Mouse (Mus musculus): ENCODE measurements around the gene Samd14. TPM values are rescaled to one million over a fixed set of nuclear protein-coding genes. Genes with fewer than 3 reads are reported as not detected.
A peak's percentile ranks its signal among the peaks of the same experiment; 100 is the strongest.
"Not testable (repeated sequence)": the region's sequence is repeated elsewhere in the genome, so short reads cannot be mapped to it uniquely, and the experiment has no call there.

The Samd14 gene
- 14.4 TPM for polyA plus RNA-seq (2012; fragmentation: generic; extraction: Trizol)

- TF ChIP-seq POLR2AphosphoS2 (IDR thresholded peaks at IDR 0.05; ENCODE audit: insufficient read length, low read depth) (peak; percentile 67), POLR2A (IDR thresholded peaks at IDR 0.05; ENCODE audit: insufficient read length, low read depth) (peak; percentile 54), SRF (IDR thresholded peaks at IDR 0.05; ENCODE audit: control insufficient read depth, insufficient read length, low read depth) (no peak), CEBPB (IDR thresholded peaks at IDR 0.05; ENCODE audit: insufficient read depth, poor library complexity, severe bottlenecking) (no peak)
- Histone ChIP-seq H3K27me3 (ENCODE audit: control insufficient read depth, insufficient read depth, insufficient read length) (no peaks in the 10 kb centered on the region), H3K4me2 (ENCODE audit: low read depth) (peak within 1 kb of the TSS; percentile 97), H3ac (ENCODE audit: control insufficient read depth, insufficient read length) (peak within 1 kb of the TSS; percentile 40), H3K4me3 (peak within 1 kb of the TSS; percentile 58), H3K79me2 (ENCODE audit: control insufficient read depth, insufficient read depth) (no peaks in the 10 kb centered on the region), H3K36me3 (ENCODE audit: control insufficient read depth, insufficient read depth) (no peaks in the 10 kb centered on the region)
Observed at GRCm38 (mm10) chr11:95009629-95010014, at the start of gene Samd14. Samd14 (plus strand) TSS chr11:95009879.

- Histone ChIP-seq H3K27me3 (ENCODE audit: control insufficient read depth, insufficient read depth, insufficient read length) (no peaks in the 10 kb centered on the region), H3K4me2 (ENCODE audit: low read depth) (no peak overlapping the region), H3K36me3 (ENCODE audit: control insufficient read depth, insufficient read depth) (no peaks in the 10 kb centered on the region), H3K79me2 (ENCODE audit: control insufficient read depth, insufficient read depth) (no peaks in the 10 kb centered on the region), H3K4me3 (no peak overlapping the region), H3ac (ENCODE audit: control insufficient read depth, insufficient read length) (no peak overlapping the region)
- TF ChIP-seq REST (IDR thresholded peaks at IDR 0.05; ENCODE audit: insufficient read depth, insufficient read length) (no peak), E2F4 (IDR thresholded peaks at IDR 0.05; ENCODE audit: insufficient read depth) (no peak), POLR2AphosphoS2 (IDR thresholded peaks at IDR 0.05; ENCODE audit: insufficient read length, low read depth) (no peak), MYOD1 (IDR thresholded peaks at IDR 0.05; ENCODE audit: control insufficient read depth in 1 of 3, insufficient read length in 2 of 3, low read depth in 2 of 3) (no peak), TCF12 (IDR thresholded peaks at IDR 0.05; ENCODE audit: insufficient read depth, poor library complexity, severe bottlenecking) (no peak), TCF3 (IDR thresholded peaks at IDR 0.05; ENCODE audit: insufficient read length, low read depth) (no peak), MAX (IDR thresholded peaks at IDR 0.05; ENCODE audit: low read depth) (no peak), USF1 (IDR thresholded peaks at IDR 0.05; ENCODE audit: low read depth) (no peak), MYOG (IDR thresholded peaks at IDR 0.05; ENCODE audit: control insufficient read depth in 1 of 3, insufficient read depth in 1 of 3, insufficient read length in 2 of 3, low read depth in 2 of 3) (no peak), SRF (IDR thresholded peaks at IDR 0.05; ENCODE audit: control insufficient read depth, insufficient read length, low read depth) (no peak), CEBPB (IDR thresholded peaks at IDR 0.05; ENCODE audit: insufficient read depth, poor library complexity, severe bottlenecking) (no peak)
Observed at GRCm38 (mm10) chr11:94962534-94963101, 47.1 kb upstream of the Samd14 start.

- no peak within 1 kb of the TSS for H3ac ChIP-seq (ENCODE audit: control insufficient read depth, insufficient read length)
- TF ChIP-seq E2F4 (IDR thresholded peaks at IDR 0.05; ENCODE audit: insufficient read depth) = no peak
- no peak for TF ChIP-seq TCF12 (IDR thresholded peaks at IDR 0.05; ENCODE audit: insufficient read depth, poor library complexity, severe bottlenecking)
- no peak for TF ChIP-seq CEBPB (IDR thresholded peaks at IDR 0.05; ENCODE audit: insufficient read depth, poor library complexity, severe bottlenecking)
- no peak for TF ChIP-seq MYOD1 (IDR thresholded peaks at IDR 0.05; ENCODE audit: control insufficient read depth in 1 of 3, insufficient read length in 2 of 3, low read depth in 2 of 3)
- TF ChIP-seq SRF (IDR thresholded peaks at IDR 0.05; ENCODE audit: control insufficient read depth, insufficient read length, low read depth) = no peak
- TF ChIP-seq POLR2AphosphoS2 (IDR thresholded peaks at IDR 0.05; ENCODE audit: insufficient read length, low read depth) = no peak
- TF ChIP-seq USF1 (IDR thresholded peaks at IDR 0.05; ENCODE audit: low read depth) = no peak
- TF ChIP-seq MYOG (IDR thresholded peaks at IDR 0.05; ENCODE audit: control insufficient read depth in 1 of 3, insufficient read depth in 1 of 3, insufficient read length in 2 of 3, low read depth in 2 of 3) = no peak
- no peaks in the 10 kb centered on the region for H3K27me3 ChIP-seq (ENCODE audit: control insufficient read depth, insufficient read depth, insufficient read length)
- H3K79me2 ChIP-seq (ENCODE audit: control insufficient read depth, insufficient read depth) = peaks cover 2% of the 10 kb centered on the region
- H3K4me3 ChIP-seq = no peak within 1 kb of the TSS
- no peak within 1 kb of the TSS for H3K4me2 ChIP-seq (ENCODE audit: low read depth)
- H3K36me3 ChIP-seq (ENCODE audit: control insufficient read depth, insufficient read depth) = no peaks in the 10 kb centered on the region
Observed at GRCm38 (mm10) chr11:94967419-94967818, 42.3 kb upstream of the Samd14 start, which contains the start of gene Hils1. Hils1 (plus strand) TSS chr11:94967593.

- Histone ChIP-seq H3K79me2 (ENCODE audit: control insufficient read depth, insufficient read depth) (peaks cover 5% of the 10 kb centered on the region), H3K36me3 (ENCODE audit: control insufficient read depth, insufficient read depth) (no peaks in the 10 kb centered on the region), H3ac (ENCODE audit: control insufficient read depth, insufficient read length) (no peak overlapping the region), H3K4me3 (no peak overlapping the region), H3K4me2 (ENCODE audit: low read depth) (no peak overlapping the region), H3K27me3 (ENCODE audit: control insufficient read depth, insufficient read depth, insufficient read length) (no peaks in the 10 kb centered on the region)
- TF ChIP-seq REST (IDR thresholded peaks at IDR 0.05; ENCODE audit: insufficient read depth, insufficient read length) (no peak), MAX (IDR thresholded peaks at IDR 0.05; ENCODE audit: low read depth) (no peak), POLR2AphosphoS2 (IDR thresholded peaks at IDR 0.05; ENCODE audit: insufficient read length, low read depth) (no peak), MYOG (IDR thresholded peaks at IDR 0.05; ENCODE audit: control insufficient read depth in 1 of 3, insufficient read depth in 1 of 3, insufficient read length in 2 of 3, low read depth in 2 of 3) (no peak), E2F4 (IDR thresholded peaks at IDR 0.05; ENCODE audit: insufficient read depth) (no peak), TCF12 (IDR thresholded peaks at IDR 0.05; ENCODE audit: insufficient read depth, poor library complexity, severe bottlenecking) (no peak), POLR2A (IDR thresholded peaks at IDR 0.05; ENCODE audit: insufficient read length, low read depth) (no peak)
Observed at GRCm38 (mm10) chr11:94968187-94968586, 41.5 kb upstream of the Samd14 start.

- H3K79me2 ChIP-seq (ENCODE audit: control insufficient read depth, insufficient read depth); H3K36me3 ChIP-seq (ENCODE audit: control insufficient read depth, insufficient read depth); H3K27me3 ChIP-seq (ENCODE audit: control insufficient read depth, insufficient read depth, insufficient read length); H3K4me3 ChIP-seq; H3ac ChIP-seq (ENCODE audit: control insufficient read depth, insufficient read length): not testable (repeated sequence)
- H3K4me2 ChIP-seq (ENCODE audit: low read depth) = peak overlapping the region; percentile 50
Observed at GRCm38 (mm10) chr11:94969709-94970108, 40.0 kb upstream of the Samd14 start.

Data from myocyte (in vitro differentiated cells).